Mouse (Mus musculus): Measurements from ENCODE around the gene Klk1b1.

GRCm38 (mm10) chr7:43944727-43945264 is 21.8 kb upstream of the Klk1b1 start:
- TF ChIP-seq CTCF (IDR thresholded peaks at IDR 0.05; ENCODE audit: low read depth, low read length) = no peak
- no peak for TF ChIP-seq POLR2A (IDR thresholded peaks at IDR 0.05; ENCODE audit: insufficient read depth, low read length)
- TF ChIP-seq EP300 (IDR thresholded peaks at IDR 0.05; ENCODE audit: insufficient read depth, low read depth, low read length) = no peak

Measured in ES-Bruce4 (cell line).